Mouse (Mus musculus): ENCODE measurements at regions not wholly inside any gene's neighbourhood (a gene's known extent, or its start where the extent isn't known, plus 50 kb on each side); places are given as distances from the start of the nearest gene placed in this dataset.

GRCm38 (mm10) chr16:8961739-8962138, 131.8 kb downstream of the 1810013L24Rik start:
- Histone ChIP-seq H3K36me3 (no peaks in the 10 kb centered on the region), H3K4me2 (no peak overlapping the region), H3K4me1 (replicated peaks) (0 out of 2 replicates have a peak, but pooled peaks cover 5% of the 10 kb centered on the region), H3K4me3 (no peak overlapping the region), H3K27ac (no peak overlapping the region), H3K9me3 (no peaks in the 10 kb centered on the region), H3K27me3 (no peaks in the 10 kb centered on the region), H3K9ac (no peak overlapping the region)
- WGBS, result 87% methylated on average over 10 of the region's 10 CpGs
- ATAC-seq (ENCODE audit: low FRiP score), result no peak

DNA sequence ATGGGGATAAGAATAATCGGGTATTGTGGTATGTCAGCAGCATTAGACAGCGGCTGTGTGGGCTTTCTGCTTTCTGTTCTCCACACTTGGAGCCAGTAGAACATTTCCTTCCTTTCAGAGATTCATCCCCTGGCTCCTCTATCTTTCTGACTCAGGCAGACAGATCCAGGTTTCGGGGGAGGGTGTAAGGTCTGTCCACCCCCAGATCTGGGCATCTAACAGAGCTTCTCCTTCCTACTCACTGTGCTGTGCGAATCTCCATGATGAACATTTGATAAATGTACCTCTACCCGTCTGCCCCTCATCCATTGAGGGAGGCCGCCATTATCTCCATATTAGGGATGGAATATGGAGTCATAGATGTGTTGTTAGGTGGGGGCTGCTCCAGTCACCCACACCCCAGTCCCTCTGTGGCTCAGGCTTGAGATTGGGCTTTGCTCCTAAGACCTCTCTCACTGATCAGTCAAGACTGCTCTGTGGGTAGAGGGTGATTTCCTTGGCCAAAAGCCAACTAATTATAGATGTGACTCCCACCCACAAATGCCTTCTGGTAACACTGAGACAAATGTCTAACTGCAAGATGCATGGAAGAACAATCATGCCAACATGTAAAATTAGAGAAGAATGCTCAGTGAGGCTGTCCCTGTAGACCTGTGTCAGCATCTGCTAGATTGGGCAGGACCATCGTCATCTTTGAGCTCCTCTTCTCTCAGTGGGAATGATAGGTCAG, 163.8 kb downstream of the 1810013L24Rik start:
- ATAC-seq (ENCODE audit: low FRiP score), result no peak
- WGBS, result 85% methylated on average over 7 of the region's 7 CpGs
- Histone ChIP-seq H3K4me1 (replicated peaks) (no peaks in the 10 kb centered on the region), H3K36me3 (no peaks in the 10 kb centered on the region), H3K27ac (no peak overlapping the region), H3K9ac (no peak overlapping the region), H3K4me2 (no peak overlapping the region), H3K9me3 (peaks cover 5% of the 10 kb centered on the region; the same call in 1 of the 2 replicates), H3K4me3 (no peak overlapping the region), H3K27me3 (no peaks in the 10 kb centered on the region)

- ATAC-seq (ENCODE audit: low FRiP score), result no peak
- WGBS, result 100% methylated on average over 1 of the region's 1 CpGs
- H3K9ac ChIP-seq, result no peak overlapping the region
- H3K4me2 ChIP-seq, result no peak overlapping the region
- H3K27me3 ChIP-seq, result no peaks in the 10 kb centered on the region
- no peak overlapping the region for H3K4me3 ChIP-seq
- no peak overlapping the region for H3K27ac ChIP-seq
- H3K36me3 ChIP-seq, result no peaks in the 10 kb centered on the region
- H3K9me3 ChIP-seq, result no peaks in the 10 kb centered on the region
- no peaks in the 10 kb centered on the region for H3K4me1 ChIP-seq (replicated peaks)
Observed at GRCm38 (mm10) chr16:8994521-8994920, 164.6 kb downstream of the 1810013L24Rik start.

GRCm38 (mm10) chr16:8997250-8997649, 167.3 kb downstream of the 1810013L24Rik start:
- no peaks in the 10 kb centered on the region for H3K4me1 ChIP-seq (replicated peaks)
- H3K4me3 ChIP-seq, result no peak overlapping the region
- no peak overlapping the region for H3K9ac ChIP-seq
- no peaks in the 10 kb centered on the region for H3K27me3 ChIP-seq
- no peak overlapping the region for H3K4me2 ChIP-seq
- 73% methylated on average over 5 of the region's 5 CpGs for WGBS
- H3K9me3 ChIP-seq, result no peaks in the 10 kb centered on the region
- H3K36me3 ChIP-seq, result no peaks in the 10 kb centered on the region
- H3K27ac ChIP-seq, result no peak overlapping the region
- ATAC-seq (ENCODE audit: low FRiP score), result peak; percentile 32; the same call in 1 of the 2 replicates

GRCm38 (mm10) chr16:9004012-9004411, 174.1 kb downstream of the 1810013L24Rik start:
- Histone ChIP-seq H3K9ac (no peak overlapping the region), H3K4me2 (no peak overlapping the region), H3K27me3 (peaks cover 5% of the 10 kb centered on the region), H3K4me3 (no peak overlapping the region), H3K36me3 (no peaks in the 10 kb centered on the region), H3K27ac (no peak overlapping the region), H3K9me3 (no peaks in the 10 kb centered on the region), H3K4me1 (replicated peaks) (peaks cover 8% of the 10 kb centered on the region)
- ATAC-seq (ENCODE audit: low FRiP score), result peak; percentile 52
- WGBS, result 20% methylated on average over 6 of the region's 6 CpGs

DNA sequence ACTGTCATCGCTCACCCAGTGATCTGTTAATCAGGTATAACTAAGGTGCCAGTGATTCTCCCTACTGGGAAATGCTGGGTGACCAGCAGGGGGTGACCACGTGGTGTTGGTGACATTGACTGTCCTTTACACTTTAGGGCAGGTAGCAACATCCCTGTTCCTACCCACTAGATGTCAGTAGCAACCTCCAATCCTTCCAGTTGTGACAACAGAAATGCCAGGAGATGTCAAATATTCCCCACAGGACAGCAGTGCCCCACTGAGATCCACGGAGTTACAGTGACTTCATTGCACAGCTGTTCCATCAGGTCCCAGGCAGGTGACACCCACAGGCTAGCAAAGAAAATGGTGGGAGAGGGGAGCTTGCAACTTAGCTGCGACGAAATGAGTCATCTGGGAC, 176.0 kb downstream of the 1810013L24Rik start:
- H3K4me1 ChIP-seq (replicated peaks), result peaks cover 8% of the 10 kb centered on the region
- H3K4me3 ChIP-seq, result no peak overlapping the region
- H3K27me3 ChIP-seq, result peaks cover 8% of the 10 kb centered on the region
- no peak for ATAC-seq (ENCODE audit: low FRiP score)
- no peak overlapping the region for H3K27ac ChIP-seq
- no peak overlapping the region for H3K9ac ChIP-seq
- H3K36me3 ChIP-seq, result no peaks in the 10 kb centered on the region
- no peak overlapping the region for H3K4me2 ChIP-seq
- H3K9me3 ChIP-seq, result no peaks in the 10 kb centered on the region
- WGBS, result 38% methylated on average over 5 of the region's 5 CpGs

DNA sequence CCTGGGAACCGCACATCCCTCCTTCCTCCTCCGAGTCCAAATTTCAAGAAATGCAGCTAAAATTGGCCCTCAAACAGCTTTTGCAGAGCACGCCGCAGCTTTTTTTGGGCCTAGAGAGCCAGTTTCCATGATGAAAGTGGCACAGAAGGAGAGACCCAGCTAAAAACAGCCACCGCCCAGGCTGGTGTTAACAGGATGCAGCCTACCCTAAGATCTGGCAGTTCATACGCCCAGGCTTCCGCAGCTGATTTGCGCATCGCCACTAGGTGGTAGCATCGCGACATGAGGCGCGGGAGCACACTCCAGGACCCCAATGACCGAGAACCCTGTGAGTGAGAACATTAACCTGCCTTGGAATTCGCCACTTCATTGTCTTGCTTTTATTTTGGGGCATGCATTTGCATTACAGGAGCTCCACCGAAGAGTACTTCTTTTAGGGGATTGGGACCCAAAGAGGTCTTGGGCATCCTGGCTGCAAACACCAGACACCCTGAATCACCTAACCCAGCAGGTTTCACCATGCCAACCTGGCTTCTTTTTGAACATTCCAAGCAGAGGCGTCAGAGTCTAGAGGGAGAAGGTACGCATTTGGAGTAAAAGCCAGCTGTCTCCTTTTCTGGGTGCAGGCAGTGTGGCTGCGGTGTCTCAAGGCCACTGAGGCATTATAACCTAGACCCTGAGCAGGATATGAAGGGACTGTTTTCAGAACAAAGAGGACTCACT, 179.6 kb downstream of the 1810013L24Rik start:
- no peak overlapping the region for H3K4me3 ChIP-seq
- peak overlapping the region; percentile 44 for H3K27ac ChIP-seq
- ATAC-seq (ENCODE audit: low FRiP score), result peak; percentile 88
- WGBS, result 21% methylated on average over 19 of the region's 19 CpGs
- H3K4me2 ChIP-seq, result no peak overlapping the region
- peaks cover 13% of the 10 kb centered on the region for H3K27me3 ChIP-seq
- 0 out of 2 replicates have a peak, but pooled peaks cover under 1% of the 10 kb centered on the region for H3K4me1 ChIP-seq (replicated peaks)
- H3K36me3 ChIP-seq, result no peaks in the 10 kb centered on the region
- no peaks in the 10 kb centered on the region for H3K9me3 ChIP-seq
- H3K9ac ChIP-seq, result no peak overlapping the region; the same call in 1 of the 2 replicates

DNA sequence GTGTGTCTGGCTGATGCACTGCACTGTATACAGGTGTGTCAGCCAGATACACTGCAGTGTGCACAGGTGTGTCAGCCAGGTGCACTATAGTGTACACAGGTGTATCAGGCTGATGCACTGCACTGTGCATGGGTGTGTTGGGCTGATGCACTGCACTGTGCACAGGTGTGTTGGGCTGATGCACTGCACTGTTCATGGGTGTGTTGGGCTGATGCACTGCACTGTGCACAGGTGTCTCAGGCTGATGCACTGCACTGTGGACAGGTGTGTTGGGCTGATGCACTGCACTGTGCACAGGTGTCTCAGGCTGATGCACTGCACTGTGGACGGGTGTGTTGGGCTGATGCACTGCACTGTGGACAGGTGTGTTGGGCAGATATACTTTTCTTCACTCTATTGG, 181.2 kb downstream of the 1810013L24Rik start:
- H3K36me3 ChIP-seq, result no peaks in the 10 kb centered on the region
- H3K4me2 ChIP-seq, result no peak overlapping the region
- 92% methylated on average over 1 of the region's 1 CpGs for WGBS
- no peak for ATAC-seq (ENCODE audit: low FRiP score)
- no peaks in the 10 kb centered on the region for H3K9me3 ChIP-seq
- peaks cover 13% of the 10 kb centered on the region for H3K27me3 ChIP-seq
- no peaks in the 10 kb centered on the region for H3K4me1 ChIP-seq (replicated peaks)
- H3K27ac ChIP-seq, result no peak overlapping the region
- H3K4me3 ChIP-seq, result no peak overlapping the region
- H3K9ac ChIP-seq, result no peak overlapping the region

GRCm38 (mm10) chr16:9011691-9012090, 181.8 kb downstream of the 1810013L24Rik start:
- no peaks in the 10 kb centered on the region for H3K4me1 ChIP-seq (replicated peaks)
- 79% methylated on average over 4 of the region's 4 CpGs for WGBS
- no peaks in the 10 kb centered on the region for H3K9me3 ChIP-seq
- no peak overlapping the region for H3K27ac ChIP-seq
- peaks cover 13% of the 10 kb centered on the region for H3K27me3 ChIP-seq
- H3K4me3 ChIP-seq, result no peak overlapping the region
- H3K9ac ChIP-seq, result no peak overlapping the region
- no peak overlapping the region for H3K4me2 ChIP-seq
- no peak for ATAC-seq (ENCODE audit: low FRiP score)
- no peaks in the 10 kb centered on the region for H3K36me3 ChIP-seq

DNA sequence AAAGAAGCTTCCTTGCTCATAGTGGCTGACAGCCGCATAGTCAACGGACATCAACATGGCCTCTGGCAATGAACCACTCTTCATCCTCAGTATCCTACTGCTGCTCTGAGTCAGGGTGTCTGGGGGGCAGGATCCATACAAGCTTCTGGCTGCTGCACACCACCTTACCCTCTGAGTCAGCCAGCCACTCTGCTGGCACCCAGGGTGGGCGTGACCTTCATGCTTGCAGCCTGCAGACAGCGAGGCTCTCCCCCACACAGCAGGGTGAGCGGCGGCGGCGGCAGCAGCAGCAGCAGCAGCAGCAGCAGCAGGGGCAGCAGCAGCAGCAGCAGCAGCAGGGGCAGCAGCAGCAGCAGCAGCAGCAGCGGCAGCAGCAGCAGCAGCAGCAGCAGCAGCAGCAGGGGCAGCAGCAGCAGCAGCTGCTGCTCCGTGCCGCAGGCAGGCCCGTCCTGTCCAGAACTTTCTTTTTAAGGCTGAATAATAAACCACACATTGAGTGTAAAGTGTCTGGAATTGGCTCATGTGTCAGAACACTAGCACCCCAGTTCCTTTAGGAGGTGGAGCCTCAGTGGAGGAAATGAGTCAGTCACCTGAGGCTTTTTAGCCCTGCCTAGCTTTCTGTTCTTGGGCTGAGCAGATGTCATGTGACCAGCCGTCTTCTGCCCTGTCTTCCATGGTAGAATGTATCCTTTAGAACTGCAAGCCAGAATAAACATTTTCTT, 186.3 kb downstream of the 1810013L24Rik start:
- no peaks in the 10 kb centered on the region for H3K4me1 ChIP-seq (replicated peaks)
- 71% methylated on average over 13 of the region's 13 CpGs for WGBS

DNA sequence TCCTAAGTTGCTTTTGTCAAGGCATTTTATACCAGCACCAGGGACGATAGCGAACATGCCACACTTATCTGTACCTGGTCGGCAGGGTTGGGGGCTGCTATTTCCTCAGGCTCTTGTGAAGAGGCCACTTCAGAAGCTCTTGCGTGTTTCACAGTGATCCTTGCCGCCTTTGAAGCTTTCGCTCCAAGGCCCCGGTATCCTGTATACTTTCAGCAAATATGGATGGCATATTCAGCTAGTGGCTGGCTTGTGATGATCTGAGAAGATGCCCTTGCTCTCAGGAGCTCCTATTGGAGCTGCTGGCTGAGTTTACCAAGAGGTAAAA, 186.8 kb downstream of the 1810013L24Rik start:
- 95% methylated on average over 7 of the region's 7 CpGs for WGBS
- Histone ChIP-seq H3K9ac (no peak overlapping the region), H3K27me3 (0 out of 2 replicates have a peak, but pooled peaks cover 4% of the 10 kb centered on the region), H3K27ac (no peak overlapping the region), H3K4me3 (no peak overlapping the region), H3K9me3 (no peaks in the 10 kb centered on the region), H3K4me1 (replicated peaks) (no peaks in the 10 kb centered on the region), H3K4me2 (no peak overlapping the region), H3K36me3 (no peaks in the 10 kb centered on the region)
- no peak for ATAC-seq (ENCODE audit: low FRiP score)

More for the DNA sequence above, 186.3 kb downstream of the 1810013L24Rik start:
- no peak overlapping the region for H3K4me2 ChIP-seq
- no peaks in the 10 kb centered on the region for H3K36me3 ChIP-seq
- no peaks in the 10 kb centered on the region for H3K9me3 ChIP-seq
- no peak overlapping the region for H3K9ac ChIP-seq
- no peak overlapping the region for H3K27ac ChIP-seq
- no peak for ATAC-seq (ENCODE audit: low FRiP score)
- H3K27me3 ChIP-seq, result 0 out of 2 replicates have a peak, but pooled peaks cover 4% of the 10 kb centered on the region
- H3K4me3 ChIP-seq, result no peak overlapping the region

- no peak overlapping the region for H3K4me3 ChIP-seq
- no peak for ATAC-seq (ENCODE audit: low FRiP score)
- no peaks in the 10 kb centered on the region for H3K27me3 ChIP-seq
- H3K36me3 ChIP-seq, result no peaks in the 10 kb centered on the region
- H3K27ac ChIP-seq, result no peak overlapping the region
- H3K9me3 ChIP-seq, result no peaks in the 10 kb centered on the region; the same call in 1 of the 2 replicates
- H3K4me2 ChIP-seq, result no peak overlapping the region
- WGBS, result 88% methylated on average over 4 of the region's 4 CpGs
- no peaks in the 10 kb centered on the region for H3K4me1 ChIP-seq (replicated peaks)
- H3K9ac ChIP-seq, result no peak overlapping the region
Observed at GRCm38 (mm10) chr16:9030717-9031116, 200.8 kb downstream of the 1810013L24Rik start.
